Mouse (Mus musculus) cerebellum, postnatal 14 days (tissue): ENCODE data around the gene Slc33a1.

ENCODE experiments used
- DNase-seq, 2 experiments: peaks; one replicate each; pipeline ENCODE4 v3.0.0; 2021; ENCODE audit warnings: mixed read lengths in 2 of 2

Slc33a1 gene

DNA sequence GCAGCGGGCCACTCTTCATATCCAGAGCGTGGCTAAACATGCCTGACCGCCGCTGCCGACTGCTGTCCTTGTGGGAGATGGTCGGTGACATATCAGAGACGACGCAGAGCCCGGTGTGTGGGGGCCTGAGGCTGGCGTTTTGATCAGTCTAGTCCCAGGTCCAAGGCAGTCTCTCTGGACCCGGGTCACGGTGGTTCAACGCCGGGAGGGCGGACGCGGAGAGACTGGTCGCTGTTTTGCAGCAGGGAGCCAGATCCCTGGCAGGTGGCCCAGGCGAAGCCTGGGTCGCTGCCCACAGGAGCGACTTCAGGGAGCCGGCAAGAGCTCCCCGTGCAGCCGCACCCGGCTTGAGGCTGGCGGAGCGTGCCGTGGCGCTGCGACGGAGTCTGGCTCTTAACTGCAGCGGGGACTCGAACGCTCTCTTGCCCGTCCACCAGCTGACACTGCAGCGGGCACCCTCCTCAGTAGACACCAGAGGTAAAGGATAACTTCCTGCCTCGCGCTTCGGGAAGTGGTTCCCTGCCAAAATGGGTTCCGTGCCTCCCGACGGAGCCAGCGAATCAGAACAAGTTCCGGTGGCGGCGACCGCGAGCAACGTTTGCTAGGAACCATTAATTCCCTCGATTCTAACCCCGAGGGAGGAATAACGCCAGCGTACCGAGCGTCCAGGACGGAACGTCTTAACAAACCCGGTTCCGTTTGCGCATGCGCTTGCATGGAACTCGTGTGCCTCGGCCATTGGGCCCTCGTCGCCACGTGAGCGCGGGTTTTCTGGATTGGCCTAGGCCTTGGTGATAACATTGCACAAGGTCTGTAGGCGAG is at the start of gene Slc33a1:
Gene Slc33a1 (minus strand): TSS at position 669 of the 822 bp plus-strand sequence.
- peak; percentile 100 for DNase-seq

DNA sequence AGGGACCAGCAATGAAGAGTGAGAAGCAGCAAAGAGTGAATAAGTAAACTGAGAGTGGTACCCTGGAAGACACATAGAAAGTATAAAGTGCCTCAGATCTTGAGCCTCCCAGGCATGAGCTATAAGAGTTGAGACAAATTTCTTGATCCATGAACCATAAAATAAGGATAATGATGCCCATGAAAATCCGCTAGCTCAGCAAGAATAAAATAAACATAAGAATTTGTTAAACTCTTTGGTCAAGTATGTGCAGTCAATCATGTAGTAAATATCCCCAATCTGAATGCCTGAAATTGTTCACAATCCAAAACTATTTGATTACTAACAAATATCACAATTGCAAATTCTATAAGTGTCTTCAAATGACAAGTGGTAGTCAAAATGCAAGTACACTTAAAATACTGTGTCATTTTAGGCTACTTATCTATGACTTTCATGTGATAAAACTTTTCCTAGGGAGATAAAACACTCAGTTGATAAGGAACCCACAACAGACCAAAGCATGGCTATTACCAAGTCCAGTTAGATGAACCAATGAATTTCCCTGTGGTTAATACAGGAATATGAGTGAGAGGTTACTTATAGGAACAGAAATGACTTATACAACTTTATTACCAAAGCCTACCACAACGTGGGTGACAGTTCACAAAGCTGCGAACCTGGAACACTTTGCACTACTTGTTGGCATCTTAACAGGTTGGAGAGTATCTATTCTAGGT is 24.3 kb upstream of the Slc33a1 start:
- DNase-seq: no peak

GRCm38 (mm10) chr3:63986656-63987055 is 22.1 kb upstream of the Slc33a1 start:
- DNase-seq: no peak

DNA sequence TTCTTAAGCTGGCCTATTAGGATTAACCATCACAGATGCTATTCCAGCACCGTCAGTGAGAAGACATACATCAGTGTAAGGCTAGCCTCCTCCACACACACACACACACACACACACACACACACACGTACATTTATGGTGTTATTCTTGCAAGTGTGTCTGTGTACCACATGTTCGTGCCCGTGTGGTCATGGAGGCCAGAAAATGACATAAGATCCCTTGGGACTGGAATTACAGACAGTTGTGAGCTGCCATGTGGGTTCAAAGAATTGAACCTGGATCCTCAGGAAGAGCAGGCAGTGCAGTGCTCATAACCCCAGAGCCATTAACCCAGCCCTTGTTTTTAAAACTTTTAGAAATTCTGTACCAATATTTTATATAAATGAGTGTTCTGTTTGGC is 13.3 kb upstream of the Slc33a1 start:
- DNase-seq: no peak

DNA sequence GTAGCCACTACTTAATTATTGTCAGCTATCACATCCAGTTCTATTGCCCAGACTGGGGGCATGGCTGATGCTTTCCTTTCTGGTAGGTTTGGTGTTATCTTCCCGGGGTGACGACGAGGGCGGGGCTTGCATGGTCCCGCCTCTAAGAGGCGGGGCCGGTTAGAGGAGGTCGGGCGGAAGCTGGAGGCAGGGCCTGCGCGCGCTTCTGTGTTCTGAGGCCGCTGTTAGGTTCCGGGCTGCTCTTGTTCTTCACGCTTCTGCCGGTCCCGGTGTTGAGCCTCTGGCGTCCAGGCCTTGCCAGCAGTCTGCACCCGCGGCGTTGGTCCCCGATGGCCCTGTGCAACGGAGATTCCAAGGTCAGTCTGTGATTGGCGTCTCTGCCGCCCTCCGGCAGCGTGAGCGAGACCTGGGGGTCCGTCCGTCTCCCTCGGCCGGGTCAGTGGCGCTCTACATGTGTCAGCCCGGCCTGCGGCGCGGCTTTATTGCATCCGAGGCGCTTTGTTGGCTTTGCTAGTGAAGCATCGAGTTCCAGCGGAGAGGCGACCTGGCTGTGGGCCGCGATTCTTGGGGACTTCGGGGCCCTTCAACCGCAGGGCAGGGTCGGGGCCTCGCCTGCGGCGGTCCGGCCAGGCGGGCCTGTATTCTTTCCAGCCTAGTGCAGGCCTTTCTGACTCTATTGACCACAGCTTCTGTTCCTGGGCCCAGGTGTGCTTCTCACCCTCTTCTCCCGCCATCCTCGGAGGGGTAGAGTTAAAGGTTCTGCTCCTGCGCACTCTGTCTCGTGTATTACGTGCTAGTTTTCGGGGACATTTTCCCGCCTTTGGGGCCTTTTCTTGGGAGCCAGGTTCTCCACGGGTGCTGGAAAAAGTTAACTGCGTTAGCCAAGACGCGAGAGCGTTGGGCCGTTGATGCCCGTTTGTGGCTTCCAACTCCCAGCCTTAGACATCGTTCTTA is 11.7 kb upstream of the Slc33a1 start, which contains the start of gene Gmps:
Gene Gmps (plus strand): TSS at position 152 of the 954 bp plus-strand sequence.
- peak; percentile 93 for DNase-seq

GRCm38 (mm10) chr3:63965929-63966328 is 1.4 kb upstream of the Slc33a1 start:
- DNase-seq: no peak

- no peak for DNase-seq
Measured at GRCm38 (mm10) chr3:63964922-63965249, 318 bp upstream of the Slc33a1 start.

- peak; percentile 4 to 27 for DNase-seq
Measured at GRCm38 (mm10) chr3:63963421-63964099, 1.0 kb downstream of the Slc33a1 start.

DNA sequence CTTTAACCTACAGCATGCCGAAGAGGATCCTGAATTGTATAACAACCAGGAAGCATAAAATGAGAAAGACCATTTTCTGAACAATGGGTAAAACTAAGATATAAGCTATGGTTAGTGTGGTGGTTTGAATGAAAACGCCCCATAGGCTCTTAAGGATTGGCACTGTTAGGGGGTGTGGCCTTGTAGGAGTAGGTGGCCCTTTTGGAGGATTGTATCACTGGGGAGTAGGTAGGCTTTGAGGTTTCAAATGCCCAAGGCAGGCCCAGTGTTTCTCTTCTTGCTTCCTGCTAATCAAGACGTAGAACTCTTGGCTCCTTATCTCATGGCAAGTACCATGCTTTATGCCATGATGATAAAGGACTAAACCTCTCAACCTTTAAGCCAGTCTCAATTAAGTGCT is 14.7 kb downstream of the Slc33a1 start:
- DNase-seq: no peak

- peak; percentile 34 to 41 for DNase-seq
Measured at GRCm38 (mm10) chr3:63941204-63941850, 23.2 kb downstream of the Slc33a1 start.

DNA sequence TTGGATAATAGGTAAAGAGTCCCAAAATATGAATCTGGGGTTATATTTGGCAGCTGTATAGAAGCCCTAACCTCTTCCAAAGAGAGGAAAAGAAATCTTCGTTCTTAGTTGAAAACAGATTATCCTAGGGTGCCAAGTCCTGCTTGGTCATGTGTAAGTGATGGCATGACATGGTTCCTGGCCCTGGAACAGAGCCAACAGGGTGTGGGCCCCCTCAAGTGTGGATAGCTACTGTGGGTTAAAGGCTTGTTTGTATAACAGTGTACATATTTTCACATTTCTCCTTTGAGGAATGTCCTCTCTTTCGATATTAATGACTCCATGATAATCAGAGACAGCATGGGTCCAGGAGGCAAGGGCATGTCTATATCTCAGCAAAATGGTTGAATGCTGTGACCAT is 25.6 kb downstream of the Slc33a1 start:
- peak in 1 of 2 experiments; percentile 9 for DNase-seq

DNA sequence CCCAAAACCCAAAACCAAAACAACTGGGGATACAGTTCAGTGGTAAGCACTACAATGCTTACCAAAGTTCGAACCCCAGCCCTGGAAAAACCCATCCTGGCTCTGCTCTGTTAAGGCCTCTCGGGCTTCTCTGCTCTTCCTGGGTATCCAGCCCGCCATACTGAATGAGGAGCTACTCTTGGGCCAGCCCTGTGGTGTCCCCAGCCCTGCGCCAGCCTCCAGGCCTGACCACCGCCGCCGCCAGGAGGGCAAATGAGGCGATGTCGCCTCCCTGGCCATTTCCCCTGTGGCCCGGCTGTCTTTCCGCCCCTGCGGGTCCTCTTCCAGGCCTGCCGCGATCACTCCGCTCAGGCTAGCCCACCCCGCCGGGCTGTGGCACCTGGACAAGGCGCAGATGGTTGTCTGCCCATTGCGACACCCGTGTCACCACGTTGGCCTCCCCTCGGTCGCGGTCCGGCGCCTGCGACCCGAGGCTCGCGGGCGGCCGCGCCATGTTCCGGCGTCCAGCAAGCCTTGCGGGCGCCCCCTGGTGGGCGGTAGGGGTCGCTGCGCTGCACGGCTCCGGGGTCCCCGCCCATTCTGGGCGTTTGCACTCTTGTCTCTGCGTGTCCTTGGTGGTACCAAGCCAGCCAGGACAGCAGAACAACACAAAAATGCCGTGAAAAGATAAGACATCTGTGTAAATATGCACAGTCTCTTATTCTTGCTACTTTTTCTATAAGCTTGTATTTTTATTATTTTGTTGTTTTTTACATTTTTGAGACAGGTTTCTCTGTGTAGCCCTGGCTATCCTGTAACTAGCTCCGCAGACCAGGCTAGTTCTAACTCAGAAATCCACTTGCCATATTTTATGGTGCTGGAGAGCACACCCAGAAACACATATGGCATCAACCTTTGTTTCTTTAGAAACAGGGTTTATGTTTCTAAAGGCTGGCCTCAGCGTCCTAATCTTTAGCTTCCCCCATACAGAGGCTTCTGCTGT is 35.4 kb downstream of the Slc33a1 start, which contains the start of gene E130311K13Rik:
Gene E130311K13Rik (minus strand): TSS at position 595 of the 982 bp plus-strand sequence.
- peak; percentile 94 to 96 for DNase-seq

DNA sequence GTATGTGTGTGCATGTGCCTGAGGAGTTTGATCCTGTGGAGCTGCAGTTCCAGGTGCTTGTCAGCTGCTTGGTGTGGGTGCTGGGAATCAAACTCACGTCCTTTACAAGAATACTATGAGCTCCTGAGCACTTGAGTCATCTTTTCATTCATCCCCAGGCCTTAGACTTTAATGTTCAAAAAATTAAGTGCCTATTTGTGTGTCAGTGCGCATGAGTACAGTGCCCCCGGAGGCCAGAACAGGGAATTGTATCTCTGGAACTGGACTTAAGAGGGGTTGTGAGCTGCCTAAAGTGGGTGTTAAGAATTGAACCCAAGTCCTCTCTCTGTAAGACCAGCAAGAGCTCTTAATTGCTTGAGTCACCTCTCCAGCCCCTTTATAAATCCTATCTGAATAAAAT is 44.9 kb downstream of the Slc33a1 start:
- DNase-seq: peak in 1 of 2 experiments; percentile 26

GRCm38 (mm10) chr3:63910301-63910700 is 54.3 kb downstream of the Slc33a1 start:
- no peak for DNase-seq

GRCm38 (mm10) chr3:63905241-63905640 is 59.3 kb downstream of the Slc33a1 start:
- DNase-seq: peak; percentile 54 to 63

- no peak for DNase-seq
Measured at GRCm38 (mm10) chr3:63904157-63904556, 60.4 kb downstream of the Slc33a1 start.

- DNase-seq: peak in 1 of 2 experiments; percentile 10
Measured at GRCm38 (mm10) chr3:63900021-63900571, 64.5 kb downstream of the Slc33a1 start.

DNA sequence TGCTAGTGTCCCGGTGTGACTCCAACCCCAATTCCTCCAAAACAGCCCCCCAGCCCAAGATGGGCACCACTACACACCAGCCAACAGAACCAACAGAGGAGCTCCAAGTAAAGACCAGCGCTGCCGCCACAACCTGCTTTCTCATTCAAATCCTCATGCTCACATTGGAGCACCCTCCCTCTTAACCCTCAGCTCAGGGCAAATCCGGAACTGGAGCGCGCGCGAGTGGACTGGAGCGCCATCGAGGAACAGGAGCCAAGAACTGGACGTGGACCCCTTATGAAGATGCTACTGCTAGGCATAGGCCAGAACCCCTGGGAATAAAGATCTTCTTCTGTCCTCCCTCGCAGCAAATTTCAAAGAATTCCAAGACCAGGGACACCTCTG is 65.3 kb downstream of the Slc33a1 start, which contains the start of gene Plch1:
Gene Plch1 (minus strand): TSS at position 164 of the 387 bp plus-strand sequence.
- DNase-seq: peak; percentile 72 to 78

GRCm38 (mm10) chr3:63898581-63899308 is 65.8 kb downstream of the Slc33a1 start:
- DNase-seq: peak; percentile 90
